Mouse (Mus musculus): ENCODE data around the gene Pdzrn3. TPM values are rescaled to one million over a fixed set of nuclear protein-coding genes. Genes with fewer than 3 reads are reported as not detected.

The Pdzrn3 gene
- total RNA-seq, 4 experiments from 2014 or later, result 8.9 to 11.4 (median 10.3) TPM

- no peak for DNase-seq (ENCODE audit: low spot score in 2 of 2)
These were observed 4.7 kb downstream of the Pdzrn3 start for GRCm38 (mm10) chr6:101372982-101373381.

GRCm38 (mm10) chr6:101366809-101367602, 10.7 kb downstream of the Pdzrn3 start:
- DNase-seq (ENCODE audit: low spot score in 2 of 2), result no peak

GRCm38 (mm10) chr6:101365795-101366194, 11.9 kb downstream of the Pdzrn3 start:
- DNase-seq (ENCODE audit: low spot score in 2 of 2), result no peak

GRCm38 (mm10) chr6:101363904-101364303, 13.8 kb downstream of the Pdzrn3 start:
- DNase-seq (ENCODE audit: low spot score in 2 of 2), result no peak

- DNase-seq (ENCODE audit: low spot score in 2 of 2), result no peak
These were observed 15.0 kb downstream of the Pdzrn3 start for GRCm38 (mm10) chr6:101362728-101363127.

- DNase-seq (ENCODE audit: low spot score in 2 of 2), result no peak
These were observed 15.4 kb downstream of the Pdzrn3 start for GRCm38 (mm10) chr6:101362268-101362667.

GRCm38 (mm10) chr6:101360211-101360737, 17.4 kb downstream of the Pdzrn3 start:
- no peak for DNase-seq (ENCODE audit: low spot score in 2 of 2)

- DNase-seq (ENCODE audit: low spot score in 2 of 2), result no peak
These were observed 18.1 kb downstream of the Pdzrn3 start for GRCm38 (mm10) chr6:101359646-101360045.

GRCm38 (mm10) chr6:101354887-101355286, 22.8 kb downstream of the Pdzrn3 start:
- DNase-seq (ENCODE audit: low spot score in 2 of 2), result no peak

- no peak for DNase-seq (ENCODE audit: low spot score in 2 of 2)
These were observed 23.3 kb downstream of the Pdzrn3 start for GRCm38 (mm10) chr6:101354230-101354881.

- no peak for DNase-seq (ENCODE audit: low spot score in 2 of 2)
These were observed 24.0 kb downstream of the Pdzrn3 start for GRCm38 (mm10) chr6:101353701-101354100.

GRCm38 (mm10) chr6:101352626-101353025, 25.1 kb downstream of the Pdzrn3 start:
- no peak for DNase-seq (ENCODE audit: low spot score in 2 of 2)

- DNase-seq (ENCODE audit: low spot score in 2 of 2), result no peak
These were observed 26.6 kb downstream of the Pdzrn3 start for GRCm38 (mm10) chr6:101351100-101351499.

GRCm38 (mm10) chr6:101350414-101350973, 27.2 kb downstream of the Pdzrn3 start:
- no peak for DNase-seq (ENCODE audit: low spot score in 2 of 2)

GRCm38 (mm10) chr6:101348496-101348895, 29.2 kb downstream of the Pdzrn3 start:
- DNase-seq (ENCODE audit: low spot score in 2 of 2), result no peak

- DNase-seq (ENCODE audit: low spot score in 2 of 2), result no peak
These were observed 37.6 kb downstream of the Pdzrn3 start for GRCm38 (mm10) chr6:101340051-101340450.

- no peak for DNase-seq (ENCODE audit: low spot score in 2 of 2)
These were observed 39.7 kb downstream of the Pdzrn3 start for GRCm38 (mm10) chr6:101337842-101338528.

- DNase-seq (ENCODE audit: low spot score in 2 of 2), result no peak
These were observed 41.0 kb downstream of the Pdzrn3 start for GRCm38 (mm10) chr6:101336660-101337059.

GRCm38 (mm10) chr6:101335744-101336143, 42.0 kb downstream of the Pdzrn3 start:
- no peak for DNase-seq (ENCODE audit: low spot score in 2 of 2)

GRCm38 (mm10) chr6:101334495-101334894, 43.2 kb downstream of the Pdzrn3 start:
- no peak for DNase-seq (ENCODE audit: low spot score in 2 of 2)

GRCm38 (mm10) chr6:101330392-101330791, 47.3 kb downstream of the Pdzrn3 start:
- DNase-seq (ENCODE audit: low spot score in 2 of 2), result no peak

GRCm38 (mm10) chr6:101329499-101329898, 48.2 kb downstream of the Pdzrn3 start:
- DNase-seq (ENCODE audit: low spot score in 2 of 2), result no peak
